Mouse (Mus musculus) thymus, postnatal 25 days (tissue): ENCODE measurements around the gene Serpinb1c.
"Not testable (repeated sequence)": the region's sequence is repeated elsewhere in the genome, so short reads cannot be mapped to it uniquely, and the experiment has no call there.

ENCODE experiments used
- DNase-seq: peaks from one replicate; pipeline ENCODE4 v3.0.0; 2022

Serpinb1c gene

GRCm38 (mm10) chr13:32898111-32898510, at the start of gene Serpinb1c:
TSS of gene Serpinb1c (minus strand) at chr13:32898211.
- no peak for DNase-seq

DNA sequence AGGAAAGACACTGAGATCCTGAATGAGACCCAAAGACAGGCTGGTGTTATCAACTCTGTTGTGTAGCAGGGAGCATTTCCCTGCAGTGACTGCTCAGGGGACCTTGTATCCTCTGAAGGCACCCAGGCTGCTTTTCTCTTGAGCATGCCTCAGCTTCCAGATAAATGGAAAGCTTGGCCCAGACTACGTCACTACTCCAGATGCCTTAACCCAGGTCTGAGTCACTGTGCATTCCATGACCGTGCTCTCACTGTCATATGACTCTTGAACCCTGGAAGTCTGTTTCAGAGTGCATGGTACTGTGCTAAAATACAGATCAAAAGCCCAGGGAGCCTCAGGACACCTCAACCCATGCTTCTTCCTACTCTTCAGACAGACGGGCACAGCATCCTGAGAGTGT, 41.2 kb upstream of the Serpinb1c start:
- not testable (repeated sequence) for DNase-seq

GRCm38 (mm10) chr13:32938275-32938674, 40.3 kb upstream of the Serpinb1c start:
- not testable (repeated sequence) for DNase-seq

DNA sequence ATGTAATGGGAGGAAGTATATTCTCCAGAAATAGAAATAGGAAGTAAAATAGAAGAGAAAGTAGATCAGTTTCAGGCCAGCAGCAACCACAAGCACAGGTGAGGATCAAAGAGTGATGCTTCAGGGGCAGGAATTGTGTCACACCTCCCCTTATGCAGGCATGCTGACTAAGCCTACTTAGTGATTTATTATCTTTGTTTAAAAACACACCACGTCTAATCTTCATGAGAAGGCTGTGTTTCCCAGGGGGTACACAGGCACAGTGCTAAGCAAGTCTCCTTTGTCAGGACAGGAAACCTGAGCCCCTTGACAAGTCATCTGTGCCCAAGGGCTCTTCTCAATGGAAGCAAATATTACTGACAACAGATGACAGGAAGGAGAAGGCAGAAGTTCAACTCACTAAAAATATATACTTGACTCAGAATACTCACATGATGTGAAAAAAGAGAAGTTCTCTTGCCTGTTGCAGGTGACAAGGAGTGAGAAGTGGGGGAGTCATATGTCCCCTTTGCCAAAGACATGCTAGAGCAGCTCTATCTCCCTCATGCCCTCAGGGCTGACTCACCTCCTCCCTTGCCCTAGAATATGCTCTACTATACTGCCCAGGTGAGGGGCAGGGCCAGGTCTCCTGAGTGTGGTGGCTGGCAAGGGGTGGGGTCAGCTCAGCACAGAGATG, 36.8 kb upstream of the Serpinb1c start:
- DNase-seq = peak; percentile 11

DNA sequence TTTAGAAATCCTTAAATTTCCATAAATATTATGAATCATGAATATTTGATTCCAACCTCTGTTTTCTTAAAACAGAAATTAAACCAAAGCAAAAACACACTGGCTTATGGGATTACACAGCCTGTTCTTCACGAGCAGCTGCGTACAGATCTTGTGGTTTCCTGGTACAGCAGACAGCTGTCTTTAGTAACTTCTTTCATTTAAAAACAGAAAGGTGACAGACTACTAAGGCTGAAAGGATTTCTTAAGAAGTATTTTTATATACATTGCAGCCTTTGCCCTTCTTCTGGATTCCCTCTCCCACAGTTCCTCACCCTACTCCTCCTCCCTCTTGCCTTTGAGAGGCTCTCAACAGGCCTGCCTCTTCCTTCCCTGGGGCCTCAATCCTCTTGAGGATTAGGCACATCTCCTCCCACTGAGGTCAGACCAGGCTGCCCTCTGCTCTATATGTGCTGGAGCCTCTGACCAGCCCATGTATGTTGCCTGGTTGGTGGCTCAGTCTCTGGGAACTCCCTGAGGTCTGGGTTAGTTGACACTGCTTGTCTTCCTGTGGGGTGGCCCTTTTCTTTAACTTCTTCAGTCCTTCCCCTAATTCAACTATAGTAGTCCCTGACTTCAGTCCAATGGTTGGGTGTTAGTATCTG, 31.2 kb upstream of the Serpinb1c start:
- no peak for DNase-seq

- DNase-seq = no peak
These were observed 29.2 kb upstream of the Serpinb1c start for GRCm38 (mm10) chr13:32927241-32927640.

GRCm38 (mm10) chr13:32926661-32927060, 28.6 kb upstream of the Serpinb1c start:
- DNase-seq = no peak

GRCm38 (mm10) chr13:32924578-32925360, 26.8 kb upstream of the Serpinb1c start:
- no peak for DNase-seq

DNA sequence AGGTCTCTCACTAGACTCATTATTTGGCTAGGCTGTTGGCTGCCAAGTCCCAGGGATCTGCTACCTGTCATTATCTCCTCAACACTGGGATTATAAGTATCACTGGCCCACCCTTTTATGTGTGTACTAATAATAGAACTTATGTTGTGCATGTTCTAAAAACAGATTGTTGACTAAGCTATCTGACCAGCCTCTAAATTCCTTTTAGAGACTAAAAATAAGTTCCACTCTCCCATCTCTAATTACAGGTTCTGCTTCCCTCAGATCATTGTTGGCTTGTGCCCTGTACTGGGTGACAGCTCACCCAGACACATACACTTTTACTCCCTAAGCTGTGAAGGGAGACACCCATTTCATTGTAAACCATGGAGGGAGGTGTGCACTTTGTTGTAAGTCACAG, 24.6 kb upstream of the Serpinb1c start:
- DNase-seq = no peak

- DNase-seq = no peak
These were observed 14.9 kb upstream of the Serpinb1c start for GRCm38 (mm10) chr13:32912770-32913380.

- no peak for DNase-seq
These were observed 10.2 kb upstream of the Serpinb1c start for GRCm38 (mm10) chr13:32908182-32908581.

DNA sequence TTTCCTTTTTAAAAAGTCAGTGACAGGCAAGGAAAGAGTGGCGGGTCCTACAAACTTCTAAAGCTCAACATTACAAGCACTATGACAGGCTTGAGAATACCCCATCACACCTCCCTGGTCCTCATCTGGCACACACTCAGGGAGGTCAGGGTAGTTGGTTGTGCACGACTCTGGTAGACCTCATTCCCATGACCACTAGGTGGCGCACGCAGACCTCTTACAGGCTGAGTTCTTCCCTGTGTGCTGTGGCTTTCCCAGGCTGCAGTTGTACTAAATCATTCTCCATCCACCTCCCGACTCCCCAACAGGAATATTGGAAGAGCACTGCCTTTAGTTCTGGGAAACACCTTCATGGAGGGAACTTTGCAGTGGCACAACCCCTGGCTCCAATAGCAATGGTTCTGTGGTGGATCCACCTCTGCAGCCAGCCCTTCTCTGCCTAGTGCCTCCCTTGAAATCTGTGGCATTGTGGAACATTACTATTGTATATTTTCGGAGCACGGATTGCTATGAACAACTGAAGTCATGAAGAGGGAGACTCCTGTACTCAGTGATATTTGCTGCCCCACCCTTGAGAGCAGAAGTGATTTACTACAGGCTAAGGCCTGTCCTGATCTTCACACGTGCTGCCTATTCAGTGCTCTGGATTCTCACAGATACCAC, 5.3 kb upstream of the Serpinb1c start:
- peak; percentile 84 for DNase-seq

- DNase-seq = peak; percentile 68
These were observed 4.5 kb upstream of the Serpinb1c start for GRCm38 (mm10) chr13:32902481-32903015.

GRCm38 (mm10) chr13:32900639-32901038, 2.6 kb upstream of the Serpinb1c start:
- peak; percentile 42 for DNase-seq

- not testable (repeated sequence) for DNase-seq
These were observed 1.1 kb upstream of the Serpinb1c start for GRCm38 (mm10) chr13:32899114-32899513.

DNA sequence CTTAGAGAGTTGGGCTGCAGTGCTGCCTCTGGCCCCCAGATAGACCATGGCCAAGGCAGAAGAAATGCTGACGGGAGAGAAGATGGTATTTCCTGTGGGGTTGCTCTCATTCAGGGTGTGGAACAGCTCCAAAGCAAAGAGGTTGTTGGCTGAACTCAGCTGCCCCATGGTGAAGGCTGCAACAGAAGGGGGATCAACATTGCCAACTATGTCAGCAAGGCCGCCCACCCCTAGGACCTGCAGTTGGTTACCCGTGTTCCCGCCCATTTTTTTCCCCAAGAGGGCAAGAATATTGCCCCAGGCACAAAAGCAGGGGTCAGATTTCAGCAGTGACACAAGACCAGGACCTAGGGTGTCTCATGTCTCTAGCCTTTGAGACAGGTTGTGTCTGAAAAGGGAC, 1.1 kb downstream of the Serpinb1c start:
- no peak for DNase-seq

- DNase-seq = no peak
These were observed 13.3 kb downstream of the Serpinb1c start for GRCm38 (mm10) chr13:32884755-32885154.

DNA sequence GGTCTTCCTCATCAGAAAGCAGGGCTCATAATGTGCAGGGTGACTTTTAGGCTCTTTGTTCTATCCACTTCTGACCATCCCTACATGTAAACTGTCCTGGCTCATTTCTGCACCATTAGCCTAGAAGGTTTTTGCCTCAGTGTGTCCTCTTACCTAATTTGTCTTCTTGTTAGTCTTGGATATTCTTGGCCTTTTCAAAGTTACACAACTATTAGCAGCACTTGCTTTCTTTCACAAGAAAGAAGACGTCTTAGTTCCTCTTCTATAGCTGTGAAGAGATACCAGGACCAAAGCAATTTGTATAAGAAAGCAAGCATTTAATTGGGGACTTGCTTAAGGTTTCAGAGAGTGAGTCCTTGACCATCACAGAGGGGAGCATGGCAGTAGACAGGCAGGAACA, 24.1 kb downstream of the Serpinb1c start:
- no peak for DNase-seq

DNA sequence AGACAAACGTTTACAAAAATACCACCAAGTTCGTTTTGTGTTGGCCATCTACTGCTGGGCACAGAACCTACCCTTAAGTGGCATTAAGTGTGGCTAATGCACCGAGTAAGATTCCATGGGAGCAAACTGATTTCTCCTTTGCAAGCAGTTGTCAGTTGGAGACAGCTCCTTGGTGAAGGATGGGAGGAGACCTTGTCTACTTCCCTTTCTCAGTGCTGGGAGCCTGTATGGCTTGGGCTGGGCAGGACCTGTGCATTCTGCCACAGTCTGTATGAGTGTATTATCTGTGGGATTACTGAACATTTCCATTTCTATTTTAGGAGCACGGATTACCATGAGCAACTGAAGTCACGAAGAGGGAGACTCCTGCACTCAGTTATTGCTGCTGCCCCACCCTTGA, 29.2 kb downstream of the Serpinb1c start:
- no peak for DNase-seq

GRCm38 (mm10) chr13:32868233-32868632, 29.8 kb downstream of the Serpinb1c start:
- DNase-seq = not testable (repeated sequence)

DNA sequence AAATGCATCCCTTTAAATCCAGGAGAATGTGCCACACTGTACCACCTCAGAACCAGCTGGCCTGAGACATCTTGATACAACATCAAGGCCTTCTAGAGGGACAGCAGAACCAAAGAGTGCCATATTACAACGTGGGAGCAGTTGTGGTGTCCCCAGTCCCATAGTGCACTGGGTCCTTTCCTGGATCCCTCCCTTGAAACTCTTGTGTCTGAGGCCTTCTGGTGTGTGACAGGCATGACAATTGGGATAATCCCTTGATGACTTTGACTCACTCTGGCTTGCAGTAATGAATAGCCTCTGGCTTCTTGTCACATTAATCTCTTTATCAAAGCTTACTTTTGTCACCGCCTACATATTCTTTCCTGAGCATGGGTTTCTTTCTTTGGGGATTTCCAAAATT, 31.0 kb downstream of the Serpinb1c start:
- no peak for DNase-seq

- DNase-seq = peak; percentile 67
These were observed 31.5 kb downstream of the Serpinb1c start for GRCm38 (mm10) chr13:32866484-32866883.

DNA sequence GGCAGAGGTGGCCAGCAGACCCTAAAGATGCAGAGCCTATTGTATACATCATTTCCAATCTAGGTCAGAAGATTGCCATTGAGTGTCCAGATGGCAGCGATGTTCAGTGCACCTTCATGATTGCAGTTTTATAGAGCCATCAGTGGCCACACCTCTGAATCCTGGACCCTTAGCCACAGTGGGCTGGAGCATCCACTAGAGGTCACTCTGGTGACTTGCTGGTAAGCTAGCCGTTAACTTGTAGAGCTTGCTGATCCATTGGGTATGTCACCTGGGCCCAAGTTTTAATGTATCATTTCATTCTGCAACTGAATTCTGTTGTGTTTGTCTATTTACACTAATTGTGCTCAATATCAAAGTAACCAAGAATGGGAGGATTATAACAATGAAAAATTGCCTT, 32.4 kb downstream of the Serpinb1c start:
- no peak for DNase-seq
